Mouse (Mus musculus): Measurements from ENCODE around the gene Fuom.

The Fuom gene

DNA sequence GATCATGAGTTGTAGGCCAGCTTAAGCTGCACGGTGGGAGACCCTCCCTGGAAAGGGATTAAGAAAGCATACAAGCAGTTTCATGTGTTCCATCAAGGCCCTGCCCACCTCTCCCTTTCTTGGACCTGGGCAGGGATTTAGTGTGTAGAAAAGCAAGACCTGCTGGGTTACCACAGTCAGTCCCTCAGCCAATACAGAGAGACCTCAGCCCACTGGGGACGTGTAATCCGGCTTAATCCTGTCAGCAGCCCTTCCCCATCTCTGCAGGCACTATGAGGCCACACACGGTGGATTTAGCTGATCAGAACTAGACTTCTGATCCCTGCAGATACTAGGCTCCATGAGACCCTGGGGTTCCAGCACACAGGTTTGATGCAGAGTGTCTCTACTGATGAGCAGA, 42.6 kb downstream of the Fuom start:
- intact Hi-C loops (cut with DNase I): no loop called here

DNA sequence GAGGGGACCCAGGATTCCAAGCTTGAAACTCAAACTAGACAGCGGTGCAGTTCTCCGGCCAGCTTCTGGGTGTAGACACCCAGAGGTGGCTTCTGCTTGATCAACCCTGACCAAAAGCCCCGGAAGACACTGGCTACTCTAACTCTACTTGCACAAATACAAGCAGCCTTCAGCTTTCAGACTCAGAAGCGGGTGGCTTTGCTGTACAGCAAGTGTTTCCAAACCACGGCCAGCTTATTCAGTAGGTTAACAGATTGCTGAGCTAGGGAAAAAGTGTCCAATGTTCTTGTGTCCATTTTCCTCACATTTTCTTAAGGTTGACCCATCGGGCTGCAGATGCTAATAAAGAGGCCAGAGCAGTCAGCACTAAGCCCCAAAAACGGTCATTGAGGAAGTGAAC, 43.7 kb downstream of the Fuom start:
- intact Hi-C loops (cut with DNase I): no loop called here

DNA sequence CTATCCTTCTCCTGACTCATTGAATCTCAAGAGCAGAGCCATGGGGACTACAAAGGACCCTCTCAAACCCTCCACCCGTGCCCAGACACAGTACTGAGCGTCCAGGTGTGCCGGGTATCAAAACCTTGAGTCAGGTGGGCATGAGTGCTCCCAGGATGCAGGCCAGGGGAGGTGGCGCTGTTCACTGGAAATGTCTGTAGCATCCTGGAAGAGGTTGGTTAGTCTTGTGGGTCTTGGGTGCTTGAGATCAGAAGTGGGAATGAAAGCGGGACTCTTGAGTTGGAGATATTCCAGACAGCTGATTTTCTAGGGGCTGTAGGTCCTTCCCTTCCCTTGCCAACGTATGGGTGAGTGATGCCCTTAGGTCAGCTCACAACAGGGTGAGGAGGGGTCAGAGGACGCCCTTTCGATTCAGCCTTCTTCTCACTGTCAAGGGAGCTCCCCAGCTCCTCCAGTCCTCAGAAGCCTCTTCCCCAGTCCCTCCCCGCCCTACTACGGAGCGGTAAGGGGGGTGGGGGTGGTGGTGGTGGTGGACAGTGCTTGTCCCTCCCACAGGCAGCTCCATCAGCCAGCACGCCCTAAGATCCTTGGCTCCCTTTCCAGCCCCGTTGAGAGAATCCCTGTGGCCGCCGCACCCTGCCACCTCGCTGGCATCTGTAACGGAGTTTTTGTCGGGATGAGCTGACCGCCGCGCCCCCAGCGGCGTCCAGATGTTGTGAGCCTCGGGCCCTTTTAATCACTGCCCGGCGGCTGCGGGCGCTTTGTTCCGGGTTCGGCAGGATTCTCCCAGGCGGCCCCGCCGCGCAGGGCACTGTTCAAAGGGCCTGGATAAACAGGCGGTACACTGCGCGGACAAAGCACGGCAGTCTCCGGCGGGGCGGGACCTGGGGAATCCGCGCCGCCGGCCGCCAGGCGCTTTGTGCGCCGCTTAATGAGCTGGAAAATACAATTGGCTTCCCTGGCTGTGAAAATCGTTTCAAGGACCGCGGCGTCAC, 44.5 kb downstream of the Fuom start:
- intact Hi-C loops (cut with DNase I): no loop called here

DNA sequence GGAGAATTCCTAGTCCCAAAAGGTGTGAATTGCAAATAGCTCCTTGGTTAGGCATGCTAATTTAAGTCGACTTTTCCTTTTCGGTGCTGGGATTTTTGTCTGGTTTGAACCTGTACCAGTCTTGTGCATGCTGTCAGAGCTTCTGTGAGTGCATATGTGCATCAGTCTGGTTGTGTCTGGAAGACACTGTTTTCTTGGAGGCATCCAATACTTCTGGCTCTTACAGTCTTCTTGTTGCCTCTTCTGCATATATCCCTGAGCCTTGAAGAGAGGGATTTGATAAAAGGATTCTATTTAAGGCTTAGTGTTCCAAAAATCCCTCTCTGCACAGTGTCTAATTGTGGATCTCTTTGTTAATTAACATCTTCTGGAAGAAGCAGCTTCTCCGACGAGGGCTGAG, 48.1 kb downstream of the Fuom start:
- intact Hi-C loops (cut with DNase I): no loop called here

DNA sequence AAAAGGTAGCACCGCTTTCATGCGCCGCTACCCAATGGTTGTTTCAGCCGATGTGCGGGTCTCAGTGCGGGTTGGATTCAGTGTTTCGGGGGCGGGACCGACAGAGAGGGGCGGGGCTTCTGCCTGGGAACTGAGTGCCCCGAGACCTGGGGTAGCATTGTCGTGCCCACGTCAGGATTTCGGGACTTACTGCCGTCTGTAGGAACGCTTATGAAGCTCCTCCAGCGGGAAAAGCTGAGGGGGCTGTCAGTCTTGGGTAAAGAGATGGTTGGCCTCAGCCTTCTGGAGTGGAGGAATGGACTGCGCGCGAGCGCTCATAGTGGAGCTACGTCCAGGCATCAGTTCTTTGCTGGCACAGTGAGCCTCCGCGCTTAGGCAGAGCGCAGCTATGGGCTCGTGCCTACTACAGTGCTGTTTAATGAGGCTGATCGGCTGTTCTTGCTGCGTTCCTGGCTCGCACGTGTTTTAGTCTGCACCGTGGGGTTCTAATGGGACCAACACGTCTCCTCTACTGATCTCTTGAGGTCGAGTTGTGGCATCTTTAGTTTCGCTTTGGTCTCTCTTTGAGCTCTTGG, 53.0 kb downstream of the Fuom start:
- intact Hi-C loops (cut with DNase I): no loop called here

DNA sequence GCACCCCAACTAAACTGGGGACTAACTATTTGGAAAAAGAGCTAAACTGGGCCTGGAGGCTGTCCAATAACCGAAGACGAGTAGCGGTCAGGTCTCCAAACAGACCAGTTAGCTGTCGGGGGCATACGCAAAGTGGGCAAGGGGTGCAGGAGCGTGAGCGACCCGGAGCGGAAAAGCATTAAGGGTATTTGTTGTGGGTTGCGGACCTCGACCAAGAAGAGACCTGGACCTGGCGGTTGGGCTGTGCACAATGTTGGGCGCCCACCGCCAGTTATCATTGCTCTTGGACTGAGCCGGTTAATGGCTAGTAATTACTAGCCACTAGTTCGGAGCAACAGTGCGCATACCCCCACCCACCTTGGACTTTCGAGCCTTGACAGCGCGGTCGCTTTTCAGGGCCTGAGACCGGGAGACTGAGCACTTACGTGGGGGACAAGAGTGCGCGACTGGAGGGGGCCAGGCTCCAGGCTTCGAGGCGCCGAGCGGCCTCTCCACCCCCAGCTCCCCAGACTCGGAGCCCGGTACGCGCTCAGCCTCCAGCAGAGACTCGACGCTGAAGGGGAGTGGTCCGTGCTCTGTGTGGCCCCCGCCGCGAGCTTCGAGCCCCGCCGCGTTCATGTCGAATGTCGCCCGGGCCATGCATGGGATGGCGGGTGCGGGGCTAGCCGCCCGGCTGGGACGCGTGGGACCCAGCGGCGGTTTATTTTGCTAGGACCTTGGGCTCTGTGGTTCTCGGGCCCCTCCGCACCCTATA, 53.7 kb downstream of the Fuom start, which contains the start of gene Msx3:
Gene Msx3 (minus strand): TSS at position 729 of the 754 bp plus-strand sequence.
- intact Hi-C loops (cut with DNase I): no loop called here

DNA sequence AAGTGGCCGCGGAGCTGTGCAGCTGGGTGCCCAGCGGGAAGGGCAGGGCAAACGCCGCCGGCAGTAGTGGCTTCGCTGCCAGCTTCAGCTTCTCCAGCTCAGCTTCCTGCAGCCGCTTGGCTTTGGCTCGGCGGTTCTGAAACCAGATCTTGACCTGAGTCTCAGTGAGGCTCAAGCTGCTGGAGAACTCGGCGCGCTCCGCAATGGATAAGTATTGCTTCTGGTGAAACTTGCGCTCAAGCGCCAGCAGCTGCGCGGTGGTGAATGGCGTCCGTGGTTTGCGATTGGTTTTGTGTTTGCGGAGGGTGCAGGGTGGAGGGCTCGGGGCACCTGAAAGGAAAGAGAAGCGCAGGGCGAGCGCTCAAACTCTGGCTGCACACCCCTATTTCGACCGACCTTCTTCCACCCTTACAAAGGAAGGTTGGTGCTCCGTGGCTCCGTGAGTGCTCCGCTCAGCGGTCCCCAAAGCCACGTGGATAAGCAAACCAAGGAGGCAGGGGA, 54.4 kb downstream of the Fuom start:
- intact Hi-C loops (cut with DNase I): no loop called here

Data from adrenal gland (tissue).